Mouse (Mus musculus) embryonic fibroblast, embryonic 13.5 days (primary cell): ENCODE results near the gene Taf8.

Experiments
- CTCF ChIP-seq: IDR thresholded peaks from 2 replicates; pipeline ENCODE4 v1.5.1; 2011; ENCODE audit warnings: mild to moderate bottlenecking, control low read depth, low read length, moderate library complexity, borderline replicate concordance; ENCODE audit not compliant: insufficient read depth
- POLR2A ChIP-seq: IDR thresholded peaks from 2 replicates; pipeline ENCODE4 v1.6.1; 2011; ENCODE audit warnings: low read depth, mild to moderate bottlenecking, control low read depth, low read length, moderate library complexity

DNA sequence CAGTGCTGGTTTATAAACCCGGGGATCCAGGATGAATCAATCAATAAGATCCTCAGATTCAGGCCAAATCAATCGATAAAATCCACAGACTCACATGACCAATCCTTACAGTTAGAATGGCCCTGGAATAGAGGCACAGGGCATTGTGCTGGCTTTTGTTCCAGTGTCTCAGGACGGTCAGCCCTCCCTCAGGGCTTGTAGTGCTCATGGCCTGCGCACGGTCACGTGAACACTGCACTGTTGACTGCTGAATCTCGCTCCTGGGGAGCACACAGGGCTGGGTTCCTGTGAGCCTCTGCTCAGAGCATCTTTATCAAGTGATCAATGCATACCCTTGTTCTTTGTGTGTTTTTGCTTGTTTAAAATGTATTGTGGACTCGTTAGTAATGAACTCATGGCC is 26.8 kb upstream of the Taf8 start:
- TF ChIP-seq CTCF: no peak
- TF ChIP-seq POLR2A: no peak
